10 mouse cellular contexts compared by ENCODE assay signal in genomic region chr11:94996101-94996500, GRCm38 (mm10). TPM values are rescaled to one million over a fixed set of nuclear protein-coding genes. Genes with fewer than 3 reads are reported as not detected.
A peak's percentile ranks its signal among the peaks of the same experiment; 100 is the strongest.
DNase-seq lines count a peak whose midpoint lies in the region; ATAC-seq and TF ChIP-seq lines count a peak whose summit lies in the region.
"Had no signal": no experiment of that assay in that cellular context is flagged by ENCODE, and none has a peak within 500 bp of the region (broad histone marks: within the 10 kb centered on the region; RNA-seq: fewer than 3 reads in every experiment).

No protein-coding gene starts in this region.

- no peak for ATAC-seq in liver, embryonic 14.5 days (ENCODE audit: insufficient read depth)
- ATAC-seq in frontal cortex, adult (ENCODE audit: low TSS enrichment): no peak

- H3K4me3 ChIP-seq in gastrocnemius, adult 2 months: peak overlapping the region; percentile 98; the same call in 1 of the 2 replicates
- H3K4me3 ChIP-seq in thymus, adult 2 months (ENCODE audit: control insufficient read depth, insufficient read depth, low read length): peak overlapping the region; percentile 6; the same call in 1 of the 2 replicates
- H3K4me3 ChIP-seq in liver, embryonic 14.5 days (ENCODE audit: insufficient read depth in 1 of 2, low read depth in 2 of 2, low read length in 2 of 2): peak overlapping the region in 1 of 2 experiments; percentile 96; a peak in 1 of 4 replicates

- 78% methylated on average over 8 of the region's 8 CpGs for WGBS in thymus, adult 2 months
- 77% methylated on average over 8 of the region's 8 CpGs for WGBS in liver, embryonic 14.5 days (ENCODE audit: insufficient replicate concordance)

- H3K27ac ChIP-seq in gastrocnemius, adult 2 months: peak overlapping the region; percentile 93
- H3K27ac ChIP-seq in thymus, adult 2 months (ENCODE audit: control insufficient read depth, insufficient read depth, low read length): no peak overlapping the region
- peak overlapping the region; percentile 80 for H3K27ac ChIP-seq in liver, embryonic 14.5 days

- DNase-seq in gastrocnemius, adult 2 months: no peak
- DNase-seq in gastrocnemius, postnatal 4 days (ENCODE audit: low spot score in 2 of 2): no peak
- DNase-seq in thymus, adult 2 months: no peak
- no peak for DNase-seq in thymus, postnatal 25 days
- DNase-seq in liver, embryonic 14.5 days (ENCODE audit: low read depth in 3 of 3, low spot score in 3 of 3): no peak
- no peak for DNase-seq in adrenal gland, adult 8-10 months
- no peak for DNase-seq in Muller cell, postnatal 12 days (ENCODE audit: inconsistent ontology term)
- DNase-seq: kidney, adult 11 months; lung, postnatal 10 days had no signal

- intact Hi-C loops in gastrocnemius, adult 2 months (cut with DNase I): no loop called here

- H3K9me3 ChIP-seq in liver, embryonic 14.5 days (ENCODE audit: control insufficient read depth, low read length): no peaks in the 10 kb centered on the region

- no peaks in the 10 kb centered on the region for H3K27me3 ChIP-seq in thymus, adult 2 months (ENCODE audit: control insufficient read depth, insufficient read depth, low read length)
- H3K27me3 ChIP-seq in liver, embryonic 14.5 days (ENCODE audit: control insufficient read depth, insufficient read depth, low read length): no peaks in the 10 kb centered on the region

- H3K4me1 ChIP-seq in thymus, adult 2 months (replicated peaks; ENCODE audit: control insufficient read depth, insufficient read depth, low read length): peaks cover 85% of the 10 kb centered on the region
- H3K4me1 ChIP-seq in liver, embryonic 14.5 days (replicated peaks; ENCODE audit: control insufficient read depth in 2 of 2, insufficient read depth in 2 of 2, low read length in 1 of 2): peaks cover 53 to 71% of the 10 kb centered on the region in 2 experiments

- peak overlapping the region; percentile 96 for H3K9ac ChIP-seq in liver, embryonic 14.5 days (replicated peaks)

- H3K4me2 ChIP-seq in liver, embryonic 14.5 days (ENCODE audit: low read depth): peak overlapping the region; percentile 82

- peaks cover 16% of the 10 kb centered on the region for H3K36me3 ChIP-seq in thymus, adult 2 months (ENCODE audit: control insufficient read depth, insufficient read depth, low read length)
- H3K36me3 ChIP-seq in liver, embryonic 14.5 days (replicated peaks; ENCODE audit: control insufficient read depth, insufficient read depth, low read depth): peaks cover 21% of the 10 kb centered on the region

- TF ChIP-seq CTCF in gastrocnemius, adult 2 months (IDR thresholded peaks at IDR 0.05): no peak
- no peak for TF ChIP-seq CTCF in thymus, adult 2 months (IDR thresholded peaks at IDR 0.05; ENCODE audit: borderline replicate concordance, control insufficient read depth, extremely low read depth, insufficient read depth, low read length, poor library complexity)
- no peak for TF ChIP-seq CTCF in liver, embryonic 14.5 days (IDR thresholded peaks at IDR 0.05; ENCODE audit: low read depth)

- no peak for TF ChIP-seq EP300 in liver, embryonic 14.5 days (IDR thresholded peaks at IDR 0.05; ENCODE audit: low read depth)

- TF ChIP-seq POLR2A in thymus, adult 2 months (IDR thresholded peaks at IDR 0.05; ENCODE audit: control insufficient read depth, extremely low read depth, insufficient read depth, low read length, poor library complexity): no peak

RNA-seq across cellular contexts. Expression of gene Ppp1r9b, which starts 5.3 kb away (rescaled TPM):
- total RNA-seq in gastrocnemius, adult 2 months (2021): 10 to 100 TPM; 18.3 to 25.7 TPM
- 10 to 100 TPM; 64.9 to 69.2 TPM for total RNA-seq in gastrocnemius, postnatal 4 days (2021)
- polyA plus RNA-seq in thymus, adult 2 months (2012; rRNA removed): 112 and 127 TPM in 2 replicates
- 14.1 and 14.9 TPM in 2 replicates for polyA plus RNA-seq in liver, embryonic 14.5 days (2012; rRNA removed)
- 8.8 and 10.4 TPM in 2 replicates for polyA plus RNA-seq in liver, embryonic 14.5 days (2014; fragmentation: Nextera tagmentation; extraction: Ambion mirVana)
- total RNA-seq in adrenal gland, adult 8-10 months (2022): 100 to 1,000 TPM; 116 to 149 (median 131) TPM

RNA-seq across cellular contexts. Expression of gene Samd14, which starts 13.6 kb away (rescaled TPM):
- under 1 TPM; 0.28 to 0.42 TPM for total RNA-seq in gastrocnemius, adult 2 months (2021)
- total RNA-seq in gastrocnemius, postnatal 4 days (2021): 10 to 100 TPM; 10.8 to 11.4 TPM
- 9.3 and 10.1 TPM in 2 replicates for polyA plus RNA-seq in thymus, adult 2 months (2012; rRNA removed)
- 33.1 and 41.9 TPM in 2 replicates for polyA plus RNA-seq in liver, embryonic 14.5 days (2012; rRNA removed)
- polyA plus RNA-seq in liver, embryonic 14.5 days (2014; fragmentation: Nextera tagmentation; extraction: Ambion mirVana): 24.7 and 34.2 TPM in 2 replicates
- total RNA-seq in adrenal gland, adult 8-10 months (2022): 1 to 10 TPM; 3.9 to 9.1 (median 5.6) TPM

RNA-seq across cellular contexts. Expression of gene Sgca, which starts 20.0 kb away (rescaled TPM):
- total RNA-seq in gastrocnemius, adult 2 months (2021): 100 to 1,000 TPM; 252 to 278 TPM
- total RNA-seq in gastrocnemius, postnatal 4 days (2021): 100 to 1,000 TPM; 169 to 222 TPM
- polyA plus RNA-seq in thymus, adult 2 months (2012; rRNA removed): 6.3 and 59.1 TPM in 2 replicates
- polyA plus RNA-seq in liver, embryonic 14.5 days (2012; rRNA removed): 0.04 TPM in 1 of 2 replicates, not detected in the other
- not detected in 2 replicates for polyA plus RNA-seq in liver, embryonic 14.5 days (2014; fragmentation: Nextera tagmentation; extraction: Ambion mirVana)
- not detected for total RNA-seq in adrenal gland, adult 8-10 months (2022)

RNA-seq across cellular contexts. Expression of gene Hils1, which starts 28.7 kb away (rescaled TPM):
- not detected for total RNA-seq in gastrocnemius, adult 2 months (2021)
- total RNA-seq in gastrocnemius, postnatal 4 days (2021): not detected
- polyA plus RNA-seq in thymus, adult 2 months (2012; rRNA removed): 0.12 TPM in 1 of 2 replicates, not detected in the other
- not detected in 2 replicates for polyA plus RNA-seq in liver, embryonic 14.5 days (2012; rRNA removed)
- not detected in 2 replicates for polyA plus RNA-seq in liver, embryonic 14.5 days (2014; fragmentation: Nextera tagmentation; extraction: Ambion mirVana)
- total RNA-seq in adrenal gland, adult 8-10 months (2022): not detected

RNA-seq across cellular contexts. Expression of gene Pdk2, which starts 45.1 kb away (rescaled TPM):
- 100 to 1,000 TPM; 471 to 485 TPM for total RNA-seq in gastrocnemius, adult 2 months (2021)
- 100 to 1,000 TPM; 254 to 274 TPM for total RNA-seq in gastrocnemius, postnatal 4 days (2021)
- 47.7 and 55.0 TPM in 2 replicates for polyA plus RNA-seq in thymus, adult 2 months (2012; rRNA removed)
- polyA plus RNA-seq in liver, embryonic 14.5 days (2012; rRNA removed): 3.5 and 3.6 TPM in 2 replicates
- 7.0 and 9.1 TPM in 2 replicates for polyA plus RNA-seq in liver, embryonic 14.5 days (2014; fragmentation: Nextera tagmentation; extraction: Ambion mirVana)
- 10 to 100 TPM; 60.9 to 90.5 (median 76.0) TPM for total RNA-seq in adrenal gland, adult 8-10 months (2022)

Comparison
In these comparisons a context has a peak if more than half of its experiments do, and no peak if none do; other contexts are left out.
1. RNA of gene Sgca, which starts 20.0 kb away (total RNA-seq): 252 to 278 TPM in gastrocnemius, adult 2 months and 169 to 222 TPM in gastrocnemius, postnatal 4 days; not detected in adrenal gland, adult 8-10 months; every median in the first group is over 100 times any median in the second.